Mouse (Mus musculus): Measurements from ENCODE around the gene Atl3.

Atl3 gene

DNA sequence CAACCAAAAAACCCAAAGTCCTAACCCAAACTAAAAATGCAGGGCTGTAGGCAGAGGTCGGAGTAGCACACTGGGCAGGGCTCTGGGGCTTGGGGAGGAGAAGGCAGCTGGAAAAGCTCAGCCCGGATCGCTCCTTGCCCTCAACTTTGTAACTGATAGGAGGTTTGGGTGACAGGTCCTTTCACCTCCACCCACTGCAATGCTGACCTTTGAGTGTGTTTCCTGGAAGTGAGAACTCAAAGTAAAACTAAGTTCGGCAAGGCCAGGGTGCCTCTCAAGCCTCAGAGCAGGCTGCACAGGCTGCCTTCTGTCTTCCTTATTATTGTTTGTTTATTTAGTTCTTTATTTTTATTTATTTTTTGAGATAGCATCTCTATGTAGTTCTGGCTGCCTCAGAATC is 66.1 kb downstream of the Atl3 start:
- in situ Hi-C loops (cut with MseI, MboI) = no loop called here

- in situ Hi-C loops (cut with MseI, MboI) = no loop called here
These were observed 67.6 kb downstream of the Atl3 start for GRCm38 (mm10) chr19:7561456-7561855.

DNA sequence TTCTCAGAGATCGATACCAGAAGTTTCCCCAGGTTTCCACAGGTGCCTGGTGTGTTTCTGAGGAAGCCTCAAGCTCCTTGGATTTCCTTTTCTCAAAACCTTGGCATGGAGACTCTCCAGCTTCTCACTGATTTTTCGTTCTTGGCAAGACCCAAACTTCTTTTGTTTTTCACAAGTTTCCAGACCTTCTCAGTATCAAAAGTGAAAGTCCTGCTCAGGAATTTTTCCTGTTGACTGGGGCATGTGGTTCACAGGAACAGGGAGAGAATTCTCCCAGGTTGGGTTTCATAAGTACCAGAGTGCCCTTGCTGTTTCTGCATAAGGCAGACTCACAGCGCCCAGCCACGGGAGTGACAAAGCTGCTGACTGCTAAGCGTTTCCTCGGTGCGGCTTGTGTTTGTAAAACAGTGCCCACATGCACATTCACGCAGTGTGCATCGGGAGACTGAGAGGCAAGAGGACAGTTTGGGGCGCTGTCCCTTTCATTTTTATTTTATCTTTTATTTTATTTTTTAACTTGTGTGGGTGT is 68.8 kb downstream of the Atl3 start:
- in situ Hi-C loops (cut with MseI, MboI) = no loop called here

DNA sequence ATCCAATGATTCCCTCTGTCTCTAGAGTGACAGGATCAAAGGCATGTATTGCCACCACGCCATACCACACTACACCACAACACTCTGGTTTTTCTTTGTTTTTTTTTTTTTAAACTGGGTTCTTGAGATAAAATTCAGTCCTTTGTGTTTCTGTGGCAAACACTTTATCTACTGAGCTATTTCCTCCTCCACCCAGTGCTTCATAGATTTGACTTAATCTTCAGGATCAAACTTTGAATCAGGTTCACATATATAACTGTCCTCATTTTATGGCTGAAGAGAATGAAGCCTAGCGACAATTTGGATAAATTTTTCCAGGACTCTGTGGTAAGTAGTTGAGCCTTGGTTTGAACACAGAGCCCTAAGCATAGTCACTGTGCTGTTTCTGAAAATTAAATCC is 69.8 kb downstream of the Atl3 start:
- in situ Hi-C loops (cut with MseI, MboI) = no loop called here

GRCm38 (mm10) chr19:7564457-7564856 is 70.6 kb downstream of the Atl3 start:
- in situ Hi-C loops (cut with MseI, MboI) = no loop called here

DNA sequence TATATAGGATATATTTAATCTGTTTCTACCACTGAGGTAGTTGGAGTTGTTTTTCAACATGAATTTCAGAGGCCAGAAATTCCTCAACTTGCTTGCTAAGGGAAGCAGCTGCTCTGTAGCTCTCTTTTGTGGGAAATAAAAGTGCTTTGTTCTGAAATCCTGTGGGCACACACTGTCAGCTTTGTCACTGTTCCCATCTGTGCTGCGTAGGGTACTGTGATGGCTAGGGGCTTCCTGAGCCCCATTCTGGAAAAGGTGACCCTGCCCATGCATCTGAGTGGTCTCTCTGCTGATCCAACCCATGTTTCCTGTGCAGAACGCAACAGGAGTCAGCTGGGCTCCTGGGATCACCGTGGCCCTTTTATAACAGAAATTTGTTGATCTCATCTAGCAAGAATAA is 73.0 kb downstream of the Atl3 start:
- in situ Hi-C loops (cut with MseI, MboI) = no loop called here

DNA sequence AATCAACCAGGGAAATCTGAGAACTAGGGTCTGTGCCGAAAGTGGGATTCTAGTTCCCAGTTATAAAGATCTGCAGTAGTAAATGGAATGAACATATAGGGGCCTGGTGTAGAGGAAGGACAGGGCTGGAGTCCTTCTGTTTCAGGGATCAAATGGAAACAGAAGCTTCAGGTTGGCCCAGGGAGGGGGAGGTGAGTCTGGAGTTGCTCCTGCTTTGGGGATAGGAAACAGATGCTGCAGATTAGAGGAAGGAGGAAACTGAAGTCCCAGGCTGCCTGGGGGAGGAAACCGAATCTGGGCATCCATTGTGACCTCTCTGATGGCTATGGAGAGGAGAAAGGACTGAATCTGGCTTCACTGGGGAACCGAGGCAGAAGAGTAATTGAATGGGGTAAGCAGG is 74.5 kb downstream of the Atl3 start:
- in situ Hi-C loops (cut with MseI, MboI) = no loop called here

DNA sequence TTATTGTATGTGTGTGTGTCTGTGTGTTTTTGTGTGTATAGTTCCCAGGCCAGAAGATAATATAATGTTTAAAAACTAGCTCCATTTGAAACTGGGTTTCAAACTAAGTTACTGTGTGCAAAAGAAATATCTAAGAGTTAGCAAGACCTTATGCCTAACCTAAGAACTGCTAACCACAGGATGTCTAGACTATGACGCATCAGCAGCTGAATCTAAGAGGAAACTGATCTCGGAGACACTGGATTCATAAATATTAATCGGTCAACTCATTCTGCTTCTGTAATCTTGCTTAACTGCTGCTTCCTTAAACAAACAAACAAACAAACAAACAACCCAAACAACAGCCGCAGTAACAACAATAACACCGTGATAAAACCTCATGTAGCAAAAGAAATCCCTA is 75.8 kb downstream of the Atl3 start:
- in situ Hi-C loops (cut with MseI, MboI) = no loop called here

GRCm38 (mm10) chr19:7576180-7576579 is 82.3 kb downstream of the Atl3 start:
- in situ Hi-C loops (cut with MseI, MboI) = no loop called here

DNA sequence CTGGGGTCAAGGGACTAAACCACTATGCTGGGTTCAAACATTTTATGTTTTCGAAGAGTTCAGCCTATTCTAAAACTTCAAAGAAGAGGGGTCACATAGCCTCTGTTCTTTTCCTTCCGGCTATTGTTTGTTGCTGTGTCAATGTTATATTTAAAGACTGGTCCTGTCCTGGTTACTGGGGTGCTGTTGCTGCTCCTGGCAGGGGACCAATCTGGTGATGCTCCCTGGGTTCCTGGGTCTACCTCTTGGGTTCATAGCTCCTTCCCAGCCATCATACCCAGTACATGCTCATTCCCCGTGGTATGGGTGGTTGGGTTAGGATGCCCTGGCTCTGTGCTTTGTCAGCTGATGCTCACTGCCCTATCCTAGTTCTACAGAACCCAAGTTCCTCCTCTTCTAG is 83.9 kb downstream of the Atl3 start:
- in situ Hi-C loops (cut with MseI, MboI) = no loop called here

- in situ Hi-C loops (cut with MseI, MboI) = no loop called here
These were observed 87.2 kb downstream of the Atl3 start for GRCm38 (mm10) chr19:7581042-7581441.

DNA sequence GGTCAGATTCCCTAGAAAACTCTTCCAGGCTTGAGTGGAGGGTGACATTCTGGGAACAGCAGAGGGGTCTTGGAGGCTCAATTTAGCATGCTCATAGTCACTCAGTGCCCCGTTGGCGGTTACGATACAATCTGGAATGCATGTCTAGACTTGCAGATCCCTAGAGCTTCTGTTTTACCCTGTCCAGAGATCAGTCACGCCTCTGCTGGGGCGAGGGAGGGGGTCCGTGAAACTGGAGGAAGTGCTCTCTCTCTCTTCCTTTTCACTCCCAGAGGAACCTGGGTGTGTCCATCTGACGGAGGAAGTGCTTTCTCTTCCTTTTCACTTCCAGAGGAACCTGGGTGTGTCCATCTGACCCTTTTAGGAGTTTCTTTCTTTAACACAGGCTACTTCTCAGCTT is 89.3 kb downstream of the Atl3 start:
- in situ Hi-C loops (cut with MseI, MboI) = no loop called here

DNA sequence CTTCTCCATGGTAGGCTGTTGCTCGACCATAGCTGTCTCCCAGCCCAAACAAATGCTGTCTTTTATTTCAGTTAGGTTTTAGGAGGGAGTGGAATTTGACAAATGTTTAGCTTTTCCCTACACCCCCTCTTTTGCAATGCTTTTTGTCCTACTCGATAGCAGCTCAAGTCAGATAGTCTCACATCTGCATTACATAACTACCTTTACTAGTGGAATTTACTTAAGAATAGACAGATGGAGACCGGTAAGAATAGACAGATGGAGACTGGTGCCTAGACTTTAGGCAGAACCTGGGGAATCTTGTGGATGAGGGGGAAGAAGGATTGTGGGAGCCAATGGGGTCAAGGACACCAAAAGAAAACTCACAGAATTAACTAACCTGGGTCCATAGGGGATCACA is 89.8 kb downstream of the Atl3 start:
- in situ Hi-C loops (cut with MseI, MboI) = no loop called here

GRCm38 (mm10) chr19:7585279-7585678 is 91.4 kb downstream of the Atl3 start:
- in situ Hi-C loops (cut with MseI, MboI) = no loop called here

GRCm38 (mm10) chr19:7585764-7586163 is 91.9 kb downstream of the Atl3 start:
- in situ Hi-C loops (cut with MseI, MboI) = no loop called here
